Mouse (Mus musculus): ENCODE results near the gene Klf3. TPM values are rescaled to one million over a fixed set of nuclear protein-coding genes. Genes with fewer than 3 reads are reported as not detected.
A peak's percentile ranks its signal among the peaks of the same experiment; 100 is the strongest.

Gene Klf3
- polyA plus RNA-seq, 1 experiment from 2014 or later: 78.4 TPM

GRCm38 (mm10) chr5:64812983-64813304 lies 9.8 kb downstream of the Klf3 start:
- H3K9ac ChIP-seq (ENCODE audit: low read depth, low read length): peak overlapping the region; percentile 44; the same call in 1 of the 2 replicates
- H3K4me2 ChIP-seq (replicated peaks; ENCODE audit: low read depth, low read length): peak overlapping the region; percentile 38
- H3K27ac ChIP-seq (ENCODE audit: low read depth, low read length): peak overlapping the region; percentile 79
- no peak for ATAC-seq (ENCODE audit: low FRiP score, low TSS enrichment)
- H3K4me1 ChIP-seq (ENCODE audit: control insufficient read depth, insufficient read depth, low read length): peaks cover 64% of the 10 kb centered on the region
- H3K27me3 ChIP-seq (ENCODE audit: control insufficient read depth, insufficient read depth, low read length): no peaks in the 10 kb centered on the region
- whole genome bisulfite sequencing: 25% methylated on average over 4 of the region's 4 CpGs
- peaks cover 12% of the 10 kb centered on the region; the same call in 1 of the 2 replicates for H3K36me3 ChIP-seq (ENCODE audit: control insufficient read depth, insufficient read depth, low read length)
- H3K9me3 ChIP-seq (ENCODE audit: control insufficient read depth, low read length): no peaks in the 10 kb centered on the region
- H3K4me3 ChIP-seq (ENCODE audit: low read length): no peak overlapping the region

- H3K4me1 ChIP-seq (ENCODE audit: control insufficient read depth, insufficient read depth, low read length): peaks cover 61% of the 10 kb centered on the region
- H3K27ac ChIP-seq (ENCODE audit: low read depth, low read length): no peak overlapping the region
- H3K4me2 ChIP-seq (replicated peaks; ENCODE audit: low read depth, low read length): no peak overlapping the region
- H3K9me3 ChIP-seq (ENCODE audit: control insufficient read depth, low read length): no peaks in the 10 kb centered on the region
- peaks cover 16% of the 10 kb centered on the region; the same call in 1 of the 2 replicates for H3K36me3 ChIP-seq (ENCODE audit: control insufficient read depth, insufficient read depth, low read length)
- H3K4me3 ChIP-seq (ENCODE audit: low read length): no peak overlapping the region
- ATAC-seq (ENCODE audit: low FRiP score, low TSS enrichment): no peak
- H3K27me3 ChIP-seq (ENCODE audit: control insufficient read depth, insufficient read depth, low read length): no peaks in the 10 kb centered on the region
- H3K9ac ChIP-seq (ENCODE audit: low read depth, low read length): no peak overlapping the region; the same call in 1 of the 2 replicates
- WGBS: 8% methylated on average over 9 of the region's 9 CpGs
These were observed 10.2 kb downstream of the Klf3 start for GRCm38 (mm10) chr5:64813361-64813760.

- WGBS: 62% methylated on average over 7 of the region's 7 CpGs
- ATAC-seq (ENCODE audit: low FRiP score, low TSS enrichment): no peak
- H3K27ac ChIP-seq (ENCODE audit: low read depth, low read length): no peak overlapping the region
These were observed 11.2 kb downstream of the Klf3 start for GRCm38 (mm10) chr5:64814416-64814815.

GRCm38 (mm10) chr5:64815631-64816030 lies 12.4 kb downstream of the Klf3 start:
- Histone ChIP-seq H3K27me3 (ENCODE audit: control insufficient read depth, insufficient read depth, low read length) (no peaks in the 10 kb centered on the region), H3K27ac (ENCODE audit: low read depth, low read length) (no peak overlapping the region), H3K4me1 (ENCODE audit: control insufficient read depth, insufficient read depth, low read length) (peaks cover 40% of the 10 kb centered on the region), H3K36me3 (ENCODE audit: control insufficient read depth, insufficient read depth, low read length) (peaks cover 27% of the 10 kb centered on the region; the same call in 1 of the 2 replicates), H3K4me3 (ENCODE audit: low read length) (no peak overlapping the region), H3K9ac (ENCODE audit: low read depth, low read length) (no peak overlapping the region), H3K4me2 (replicated peaks; ENCODE audit: low read depth, low read length) (no peak overlapping the region), H3K9me3 (ENCODE audit: control insufficient read depth, low read length) (no peaks in the 10 kb centered on the region)
- 70% methylated on average over 8 of the region's 8 CpGs for whole genome bisulfite sequencing
- no peak for ATAC-seq (ENCODE audit: low FRiP score, low TSS enrichment)

More at GRCm38 (mm10) chr5:64814416-64814815, 11.2 kb downstream of the Klf3 start:
- Histone ChIP-seq H3K4me1 (ENCODE audit: control insufficient read depth, insufficient read depth, low read length) (peaks cover 51% of the 10 kb centered on the region), H3K4me3 (ENCODE audit: low read length) (no peak overlapping the region), H3K27me3 (ENCODE audit: control insufficient read depth, insufficient read depth, low read length) (no peaks in the 10 kb centered on the region), H3K9me3 (ENCODE audit: control insufficient read depth, low read length) (no peaks in the 10 kb centered on the region), H3K4me2 (replicated peaks; ENCODE audit: low read depth, low read length) (no peak overlapping the region), H3K9ac (ENCODE audit: low read depth, low read length) (no peak overlapping the region), H3K36me3 (ENCODE audit: control insufficient read depth, insufficient read depth, low read length) (peaks cover 17% of the 10 kb centered on the region; the same call in 1 of the 2 replicates)

GRCm38 (mm10) chr5:64816290-64816973 lies 13.2 kb downstream of the Klf3 start:
- Histone ChIP-seq H3K4me3 (ENCODE audit: low read length) (no peak overlapping the region), H3K4me1 (ENCODE audit: control insufficient read depth, insufficient read depth, low read length) (peaks cover 32% of the 10 kb centered on the region), H3K36me3 (ENCODE audit: control insufficient read depth, insufficient read depth, low read length) (peaks cover 33% of the 10 kb centered on the region), H3K9me3 (ENCODE audit: control insufficient read depth, low read length) (no peaks in the 10 kb centered on the region), H3K27me3 (ENCODE audit: control insufficient read depth, insufficient read depth, low read length) (no peaks in the 10 kb centered on the region), H3K27ac (ENCODE audit: low read depth, low read length) (peak overlapping the region; percentile 3; the same call in 1 of the 2 replicates), H3K4me2 (replicated peaks; ENCODE audit: low read depth, low read length) (no peak overlapping the region), H3K9ac (ENCODE audit: low read depth, low read length) (peak overlapping the region; percentile 23; the same call in 1 of the 2 replicates)
- WGBS: 44% methylated on average over 15 of the region's 15 CpGs
- ATAC-seq (ENCODE audit: low FRiP score, low TSS enrichment): peak; percentile 47

- Histone ChIP-seq H3K36me3 (ENCODE audit: control insufficient read depth, insufficient read depth, low read length) (peaks cover 38% of the 10 kb centered on the region), H3K27ac (ENCODE audit: low read depth, low read length) (no peak overlapping the region; the same call in 1 of the 2 replicates), H3K4me1 (ENCODE audit: control insufficient read depth, insufficient read depth, low read length) (peaks cover 27% of the 10 kb centered on the region)
These were observed 13.7 kb downstream of the Klf3 start for GRCm38 (mm10) chr5:64816974-64817296.

GRCm38 (mm10) chr5:64819390-64819789 lies 16.2 kb downstream of the Klf3 start:
- WGBS: 83% methylated on average over 6 of the region's 6 CpGs
- no peak for ATAC-seq (ENCODE audit: low FRiP score, low TSS enrichment)
- H3K4me1 ChIP-seq (ENCODE audit: control insufficient read depth, insufficient read depth, low read length): peaks cover 10% of the 10 kb centered on the region; the same call in 1 of the 2 replicates

More at GRCm38 (mm10) chr5:64816974-64817296, 13.7 kb downstream of the Klf3 start:
- H3K4me2 ChIP-seq (replicated peaks; ENCODE audit: low read depth, low read length): no peak overlapping the region
- ATAC-seq (ENCODE audit: low FRiP score, low TSS enrichment): peak; percentile 67
- WGBS: 27% methylated on average over 8 of the region's 8 CpGs
- no peaks in the 10 kb centered on the region for H3K9me3 ChIP-seq (ENCODE audit: control insufficient read depth, low read length)
- no peaks in the 10 kb centered on the region for H3K27me3 ChIP-seq (ENCODE audit: control insufficient read depth, insufficient read depth, low read length)
- H3K4me3 ChIP-seq (ENCODE audit: low read length): no peak overlapping the region
- no peak overlapping the region for H3K9ac ChIP-seq (ENCODE audit: low read depth, low read length)

GRCm38 (mm10) chr5:64820138-64820537 lies 16.9 kb downstream of the Klf3 start:
- Histone ChIP-seq H3K4me1 (ENCODE audit: control insufficient read depth, insufficient read depth, low read length) (0 out of 2 replicates have a peak, but pooled peaks cover 8% of the 10 kb centered on the region), H3K9me3 (ENCODE audit: control insufficient read depth, low read length) (no peaks in the 10 kb centered on the region), H3K27me3 (ENCODE audit: control insufficient read depth, insufficient read depth, low read length) (no peaks in the 10 kb centered on the region), H3K27ac (ENCODE audit: low read depth, low read length) (no peak overlapping the region), H3K4me3 (ENCODE audit: low read length) (no peak overlapping the region), H3K36me3 (ENCODE audit: control insufficient read depth, insufficient read depth, low read length) (peaks cover 69% of the 10 kb centered on the region), H3K4me2 (replicated peaks; ENCODE audit: low read depth, low read length) (no peak overlapping the region), H3K9ac (ENCODE audit: low read depth, low read length) (no peak overlapping the region)
- ATAC-seq (ENCODE audit: low FRiP score, low TSS enrichment): no peak
- WGBS: 91% methylated on average over 10 of the region's 10 CpGs

More at GRCm38 (mm10) chr5:64819390-64819789, 16.2 kb downstream of the Klf3 start:
- no peak overlapping the region for H3K4me3 ChIP-seq (ENCODE audit: low read length)
- H3K9ac ChIP-seq (ENCODE audit: low read depth, low read length): no peak overlapping the region
- H3K27ac ChIP-seq (ENCODE audit: low read depth, low read length): no peak overlapping the region
- H3K36me3 ChIP-seq (ENCODE audit: control insufficient read depth, insufficient read depth, low read length): peaks cover 62% of the 10 kb centered on the region
- no peak overlapping the region for H3K4me2 ChIP-seq (replicated peaks; ENCODE audit: low read depth, low read length)
- no peaks in the 10 kb centered on the region for H3K9me3 ChIP-seq (ENCODE audit: control insufficient read depth, low read length)
- no peaks in the 10 kb centered on the region for H3K27me3 ChIP-seq (ENCODE audit: control insufficient read depth, insufficient read depth, low read length)

GRCm38 (mm10) chr5:64821294-64821693 lies 18.1 kb downstream of the Klf3 start:
- 83% methylated on average over 2 of the region's 2 CpGs for WGBS
- Histone ChIP-seq H3K4me3 (ENCODE audit: low read length) (no peak overlapping the region), H3K4me2 (replicated peaks; ENCODE audit: low read depth, low read length) (no peak overlapping the region), H3K27me3 (ENCODE audit: control insufficient read depth, insufficient read depth, low read length) (no peaks in the 10 kb centered on the region), H3K36me3 (ENCODE audit: control insufficient read depth, insufficient read depth, low read length) (peaks cover 80% of the 10 kb centered on the region), H3K27ac (ENCODE audit: low read depth, low read length) (no peak overlapping the region), H3K9ac (ENCODE audit: low read depth, low read length) (no peak overlapping the region), H3K9me3 (ENCODE audit: control insufficient read depth, low read length) (no peaks in the 10 kb centered on the region), H3K4me1 (ENCODE audit: control insufficient read depth, insufficient read depth, low read length) (0 out of 2 replicates have a peak, but pooled peaks cover 8% of the 10 kb centered on the region)
- ATAC-seq (ENCODE audit: low FRiP score, low TSS enrichment): no peak
